Mouse (Mus musculus) heart, adult 2 months (tissue): ENCODE data around the gene Gm45337. TPM values are rescaled to one million over a fixed set of nuclear protein-coding genes. Genes with fewer than 3 reads are reported as not detected.
"Not testable (repeated sequence)": the region's sequence is repeated elsewhere in the genome, so short reads cannot be mapped to it uniquely, and the experiment has no call there.

ENCODE experiments used
- DNase-seq, 2 experiments: peaks; one replicate each; pipeline ENCODE4 v3.0.0; 2021
- H3K27ac ChIP-seq: fragments of 200-600 bp; 2 replicates; pipeline ENCODE4 v1.8.1; 2022
- H3K27me3 ChIP-seq: fragments of 200-500 bp; 2 replicates; pipeline ENCODE4 v1.6.1; 2012; ENCODE audit warnings: mild to moderate bottlenecking, low read length, inconsistent platforms, mixed read lengths; ENCODE audit not compliant: control insufficient read depth, insufficient read depth
- H3K36me3 ChIP-seq: fragments of 200-500 bp; 2 replicates; pipeline ENCODE4 v1.6.1; 2012; ENCODE audit warnings: low read length, inconsistent platforms; ENCODE audit not compliant: control insufficient read depth, insufficient read depth
- H3K4me1 ChIP-seq: fragments of 200-500 bp; 2 replicates; pipeline ENCODE4 v1.6.1; 2011; ENCODE audit warnings: low read length; ENCODE audit not compliant: control insufficient read depth, insufficient read depth
- H3K4me3 ChIP-seq: fragments of 200-600 bp; 2 replicates; pipeline ENCODE4 v1.8.1; 2022
- H3K79me2 ChIP-seq: fragments of 200-500 bp; replicated peaks from 2 replicates; pipeline ENCODE4 v1.6.1; 2012; ENCODE audit warnings: mild to moderate bottlenecking, inconsistent platforms, low read length, moderate library complexity, mixed read lengths; ENCODE audit not compliant: control insufficient read depth, insufficient read depth
- H3K9ac ChIP-seq: fragments of 200-500 bp; 2 replicates; pipeline ENCODE4 v1.6.1; 2012; ENCODE audit warnings: low read depth, mild to moderate bottlenecking, control low read depth, inconsistent platforms, low read length, mixed read lengths
- CTCF ChIP-seq: fragments of 200-600 bp; IDR thresholded peaks from 2 replicates; pipeline ENCODE4 v1.8.1; 2022; ENCODE audit warnings: antibody characterized with exemption, mild to moderate bottlenecking, moderate library complexity
- EP300 ChIP-seq: fragments of 200-500 bp; IDR thresholded peaks from 2 replicates; pipeline ENCODE4 v1.6.1; 2011; ENCODE audit warnings: low read depth, low read length, control low read depth; ENCODE audit not compliant: insufficient read depth
- POLR2A ChIP-seq: fragments of 200-500 bp; IDR thresholded peaks from 2 replicates; pipeline ENCODE4 v1.6.1; 2011; ENCODE audit warnings: mild to moderate bottlenecking, low read depth, low read length, control low read depth; ENCODE audit not compliant: insufficient read depth
- WGBS: fragments of 180-500 bp; shearing (Covaris S2); methylation state at CpG from one replicate; pipeline ENCODE4 v1.1.7; 2018; 5-methylcytosine and 5-hydroxymethylcytosine counted together
- intact Hi-C: fragments of 180-260 bp; cut with DNase I; formaldehyde crosslinking; loops from one replicate; pipeline ENCODE4 v1.15.1; 2025
- polyA plus RNA-seq: library from polyadenylated mRNA; depleted of rRNA; stranded (reverse); fragments of >200 nt; gene quantifications from 2 replicates; pipeline ENCODE4 v1.2.3, GENCODE M21; 2012
- total RNA-seq, 2 experiments: library from RNA; stranded (reverse); gene quantifications; 2 replicates each; pipeline ENCODE4 v1.2.3; 2021

Gene Gm45337
- total and polyA plus RNA-seq, 3 experiments: not detected

GRCm38 (mm10) chr7:142145413-142145940 lies 1.1 kb upstream of the Gm45337 start:
- no peaks in the 10 kb centered on the region for H3K79me2 ChIP-seq
- H3K27me3 ChIP-seq: no peaks in the 10 kb centered on the region
- DNase-seq: no peak
- intact Hi-C loops: loop anchor here (2.0 to 10.0 kb wide), 2 partner anchors 61 to 103 kb away; no protein-coding TSS in a partner anchor
- H3K4me3 ChIP-seq: no peak overlapping the region
- 49% methylated on average over 4 of the region's 4 CpGs for WGBS
- H3K36me3 ChIP-seq: no peaks in the 10 kb centered on the region
- H3K27ac ChIP-seq: no peak overlapping the region
- TF ChIP-seq POLR2A (no peak), CTCF (no peak), EP300 (no peak)
- H3K4me1 ChIP-seq: peaks cover 1% of the 10 kb centered on the region; the same call in 1 of the 2 replicates
- no peak overlapping the region for H3K9ac ChIP-seq

GRCm38 (mm10) chr7:142143506-142144010 lies 849 bp downstream of the Gm45337 start:
- not testable (repeated sequence) for H3K4me1 ChIP-seq, H3K27ac ChIP-seq, H3K79me2 ChIP-seq, H3K9ac ChIP-seq, H3K36me3 ChIP-seq, DNase-seq, H3K4me3 ChIP-seq, H3K27me3 ChIP-seq
- 7% methylated on average over 1 of the region's 1 CpGs for WGBS
- intact Hi-C loops: loop anchor here (2.0 to 10.0 kb wide), 2 partner anchors 59 to 105 kb away; no protein-coding TSS in a partner anchor

GRCm38 (mm10) chr7:142140696-142141095 lies 3.7 kb downstream of the Gm45337 start:
- peaks cover 1% of the 10 kb centered on the region; the same call in 1 of the 2 replicates for H3K4me1 ChIP-seq
- no peak overlapping the region for H3K4me3 ChIP-seq
- H3K79me2 ChIP-seq: no peaks in the 10 kb centered on the region
- WGBS: 2% methylated on average over 1 of the region's 1 CpGs
- no peak for DNase-seq
- H3K36me3 ChIP-seq: no peaks in the 10 kb centered on the region
- H3K9ac ChIP-seq: no peak overlapping the region
- H3K27me3 ChIP-seq: no peaks in the 10 kb centered on the region
- intact Hi-C loops: loop anchor here (10.0 kb wide), 1 partner anchor 56 kb away; no protein-coding TSS in a partner anchor
- H3K27ac ChIP-seq: no peak overlapping the region
- no peak for TF ChIP-seq EP300
- TF ChIP-seq POLR2A: no peak
- no peak for TF ChIP-seq CTCF

GRCm38 (mm10) chr7:142135934-142136333 lies 8.5 kb downstream of the Gm45337 start, which contains the start of gene Gm39115:
TSS of gene Gm39115 (minus strand) at chr7:142136034.
- 25% methylated on average over 2 of the region's 2 CpGs for WGBS
- intact Hi-C loops: not testable (repeated sequence)

GRCm38 (mm10) chr7:142134206-142134995 lies 10.0 kb downstream of the Gm45337 start:
- Histone ChIP-seq H3K4me3 (no peak overlapping the region), H3K79me2 (no peaks in the 10 kb centered on the region), H3K9ac (no peak overlapping the region), H3K27me3 (no peaks in the 10 kb centered on the region), H3K27ac (no peak overlapping the region), H3K36me3 (no peaks in the 10 kb centered on the region), H3K4me1 (no peaks in the 10 kb centered on the region)
- intact Hi-C loops: no loop called here
- WGBS: 41% methylated on average over 4 of the region's 4 CpGs
- DNase-seq: no peak
- TF ChIP-seq EP300: no peak
- peak; percentile 57 for TF ChIP-seq CTCF
- no peak for TF ChIP-seq POLR2A

More at GRCm38 (mm10) chr7:142135934-142136333, 8.5 kb downstream of the Gm45337 start, which contains the start of gene Gm39115:
- not testable (repeated sequence) for H3K27ac ChIP-seq, H3K4me1 ChIP-seq, H3K36me3 ChIP-seq, DNase-seq, H3K27me3 ChIP-seq, H3K9ac ChIP-seq, H3K4me3 ChIP-seq, H3K79me2 ChIP-seq

GRCm38 (mm10) chr7:142128843-142129242 lies 15.6 kb downstream of the Gm45337 start:
- H3K27me3 ChIP-seq: no peaks in the 10 kb centered on the region
- WGBS: 60% methylated on average over 4 of the region's 4 CpGs
- H3K36me3 ChIP-seq: no peaks in the 10 kb centered on the region
- no peak overlapping the region for H3K27ac ChIP-seq
- DNase-seq: no peak
- no peak overlapping the region for H3K4me3 ChIP-seq
- H3K79me2 ChIP-seq: no peaks in the 10 kb centered on the region
- no peaks in the 10 kb centered on the region for H3K4me1 ChIP-seq
- TF ChIP-seq EP300 (no peak), POLR2A (no peak), CTCF (no peak)
- H3K9ac ChIP-seq: no peak overlapping the region
- intact Hi-C loops: no loop called here

GRCm38 (mm10) chr7:142120629-142121028 lies 23.8 kb downstream of the Gm45337 start, which contains the start of gene Gm45618:
TSS of gene Gm45618 (minus strand) at chr7:142120729.
- H3K4me1 ChIP-seq, H3K9ac ChIP-seq, H3K27me3 ChIP-seq, H3K27ac ChIP-seq, H3K79me2 ChIP-seq, H3K4me3 ChIP-seq, intact Hi-C loops, DNase-seq, H3K36me3 ChIP-seq: not testable (repeated sequence)
- 60% methylated on average over 1 of the region's 1 CpGs for whole genome bisulfite sequencing
